Mouse (Mus musculus) lung, adult 2 months (tissue): Measurements from ENCODE around the gene Camta1.

Experiments used
- CTCF ChIP-seq: fragments of 200-500 bp; IDR thresholded peaks from 2 replicates; pipeline ENCODE4 v1.5.1; 2011; ENCODE audit warnings: mild to moderate bottlenecking, low read length, control low read depth; ENCODE audit not compliant: insufficient read depth
- POLR2A ChIP-seq: fragments of 200-500 bp; IDR thresholded peaks from 2 replicates; pipeline ENCODE4 v1.6.1; 2011; ENCODE audit warnings: low read depth, mild to moderate bottlenecking, control low read depth, low read length, borderline replicate concordance; ENCODE audit errors: extremely low read depth

DNA sequence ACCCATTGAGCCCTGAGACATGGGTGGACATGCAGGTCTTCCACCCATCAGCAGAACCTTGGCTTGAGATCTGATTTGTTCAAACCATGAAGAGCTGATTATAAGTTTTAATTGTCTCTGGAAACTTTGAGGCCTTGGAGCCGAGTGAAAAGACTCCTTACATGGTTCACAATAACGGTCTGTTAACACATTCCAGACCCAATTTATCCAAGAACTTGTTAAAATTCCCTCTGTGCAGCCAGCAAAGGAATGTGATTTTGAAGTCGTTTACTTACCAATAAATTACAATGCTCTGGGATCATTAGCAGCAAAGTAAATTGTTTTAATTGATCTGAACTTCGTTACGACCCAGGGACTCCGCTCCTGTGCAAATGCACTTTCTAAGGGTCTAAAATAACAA, 658.8 kb downstream of the Camta1 start:
- TF ChIP-seq CTCF (no peak), POLR2A (no peak)
